Mouse (Mus musculus) hindbrain, embryonic 12.5 days (tissue): Measurements from ENCODE around the gene Il10. TPM values are rescaled to one million over a fixed set of nuclear protein-coding genes. Genes with fewer than 3 reads are reported as not detected.

Experiments used
- ATAC-seq: fragments of 200-750 bp; cut with Nextera tagmentation; 2 replicates; pipeline ENCODE4 v1.8.0; 2017; ENCODE audit warnings: moderate TSS enrichment; ENCODE audit not compliant: low FRiP score
- H3K27ac ChIP-seq: fragments of 300-500 bp; sonication (generic); 2 replicates; pipeline ENCODE4 v1.5.1; 2016; ENCODE audit warnings: mild to moderate bottlenecking
- H3K27me3 ChIP-seq: fragments of 300-500 bp; sonication (generic); 2 replicates; pipeline ENCODE4 v1.6.1; 2016; ENCODE audit warnings: mild to moderate bottlenecking
- H3K36me3 ChIP-seq: fragments of 300-500 bp; sonication (generic); 2 replicates; pipeline ENCODE4 v1.6.1; 2016; ENCODE audit warnings: mild to moderate bottlenecking
- H3K4me1 ChIP-seq: fragments of 300-500 bp; sonication (generic); 2 replicates; pipeline ENCODE4 v1.6.1; 2016
- H3K4me2 ChIP-seq: fragments of 300-500 bp; sonication (generic); replicated peaks from 2 replicates; pipeline ENCODE4 v1.6.1; 2016; ENCODE audit warnings: mild to moderate bottlenecking
- H3K4me3 ChIP-seq: fragments of 300-500 bp; sonication (generic); 2 replicates; pipeline ENCODE4 v1.5.1; 2016; ENCODE audit warnings: mild to moderate bottlenecking
- H3K9ac ChIP-seq: fragments of 300-500 bp; sonication (generic); 2 replicates; pipeline ENCODE4 v1.6.1; 2016; ENCODE audit warnings: mild to moderate bottlenecking, moderate library complexity
- H3K9me3 ChIP-seq: fragments of 300-500 bp; sonication (generic); replicated peaks from 2 replicates; pipeline ENCODE4 v1.6.1; 2016; ENCODE audit warnings: mild to moderate bottlenecking
- WGBS: fragments of 180-500 bp; shearing (Covaris S2); methylation state at CpG from one replicate; pipeline ENCODE4 v1.1.7; 2016; 5-methylcytosine and 5-hydroxymethylcytosine counted together
- polyA plus RNA-seq: library from polyadenylated mRNA; unstranded; fragments of >200 nt; fragmentation: Nextera tagmentation; extraction: Ambion mirVana; gene quantifications from 2 replicates; pipeline ENCODE4 v1.2.1, GENCODE M21; 2016

Gene Il10
- not detected in 2 replicates for polyA plus RNA-seq

GRCm38 (mm10) chr1:131019492-131020098 lies at the start of gene Il10:
Gene Il10 (plus strand): TSS chr1:131019845.
- 76% methylated on average over 8 of the region's 8 CpGs for WGBS

GRCm38 (mm10) chr1:130979455-130979854 lies 40.2 kb upstream of the Il10 start:
- no peak overlapping the region for H3K9ac ChIP-seq
- ATAC-seq: no peak
- no peaks in the 10 kb centered on the region for H3K4me1 ChIP-seq
- H3K27me3 ChIP-seq: no peaks in the 10 kb centered on the region
- H3K36me3 ChIP-seq: no peaks in the 10 kb centered on the region
- no peaks in the 10 kb centered on the region for H3K9me3 ChIP-seq
- H3K4me2 ChIP-seq: no peak overlapping the region
- no peak overlapping the region for H3K27ac ChIP-seq
- no peak overlapping the region for H3K4me3 ChIP-seq
- WGBS: 73% methylated on average over 1 of the region's 1 CpGs

More at GRCm38 (mm10) chr1:131019492-131020098, at the start of gene Il10:
- Histone ChIP-seq H3K36me3 (no peaks in the 10 kb centered on the region), H3K9me3 (no peaks in the 10 kb centered on the region), H3K9ac (no peak within 1 kb of the TSS), H3K27ac (no peak within 1 kb of the TSS), H3K27me3 (no peaks in the 10 kb centered on the region), H3K4me1 (no peaks in the 10 kb centered on the region), H3K4me3 (no peak within 1 kb of the TSS), H3K4me2 (no peak within 1 kb of the TSS)
- no peak for ATAC-seq

- no peak overlapping the region for H3K27ac ChIP-seq
- H3K27me3 ChIP-seq: no peaks in the 10 kb centered on the region
- no peaks in the 10 kb centered on the region for H3K9me3 ChIP-seq
- H3K36me3 ChIP-seq: no peaks in the 10 kb centered on the region
- no peak overlapping the region for H3K4me3 ChIP-seq
- no peaks in the 10 kb centered on the region for H3K4me1 ChIP-seq
- no peak overlapping the region for H3K9ac ChIP-seq
- H3K4me2 ChIP-seq: no peak overlapping the region
- 65% methylated on average over 7 of the region's 7 CpGs for WGBS
- no peak for ATAC-seq
These were observed 35.2 kb upstream of the Il10 start for GRCm38 (mm10) chr1:130984441-130984840.

- H3K9ac ChIP-seq: no peak overlapping the region
- no peaks in the 10 kb centered on the region for H3K4me1 ChIP-seq
- WGBS: 89% methylated on average over 5 of the region's 5 CpGs
- H3K4me3 ChIP-seq: no peak overlapping the region
- H3K9me3 ChIP-seq: no peaks in the 10 kb centered on the region
- no peaks in the 10 kb centered on the region for H3K36me3 ChIP-seq
- no peaks in the 10 kb centered on the region for H3K27me3 ChIP-seq
- no peak for ATAC-seq
- H3K27ac ChIP-seq: no peak overlapping the region
- no peak overlapping the region for H3K4me2 ChIP-seq
These were observed 32.6 kb upstream of the Il10 start for GRCm38 (mm10) chr1:130987001-130987400.

- Histone ChIP-seq H3K4me1 (no peaks in the 10 kb centered on the region), H3K9ac (no peak overlapping the region), H3K9me3 (no peaks in the 10 kb centered on the region), H3K4me2 (no peak overlapping the region), H3K27ac (no peak overlapping the region), H3K4me3 (no peak overlapping the region), H3K36me3 (no peaks in the 10 kb centered on the region), H3K27me3 (no peaks in the 10 kb centered on the region)
- ATAC-seq: no peak
These were observed 32.2 kb upstream of the Il10 start for GRCm38 (mm10) chr1:130987418-130987817.

- no peaks in the 10 kb centered on the region for H3K4me1 ChIP-seq
- WGBS: 86% methylated on average over 3 of the region's 3 CpGs
These were observed 30.3 kb upstream of the Il10 start for GRCm38 (mm10) chr1:130989331-130989730.

GRCm38 (mm10) chr1:130990448-130990847 lies 29.2 kb upstream of the Il10 start:
- Histone ChIP-seq H3K9me3 (no peaks in the 10 kb centered on the region), H3K27me3 (no peaks in the 10 kb centered on the region), H3K4me1 (no peaks in the 10 kb centered on the region), H3K27ac (no peak overlapping the region), H3K36me3 (no peaks in the 10 kb centered on the region), H3K4me3 (no peak overlapping the region), H3K9ac (no peak overlapping the region), H3K4me2 (no peak overlapping the region)
- 89% methylated on average over 1 of the region's 1 CpGs for WGBS
- no peak for ATAC-seq

More at GRCm38 (mm10) chr1:130989331-130989730, 30.3 kb upstream of the Il10 start:
- no peaks in the 10 kb centered on the region for H3K27me3 ChIP-seq
- no peak overlapping the region for H3K4me3 ChIP-seq
- no peak overlapping the region for H3K27ac ChIP-seq
- no peak for ATAC-seq
- no peaks in the 10 kb centered on the region for H3K9me3 ChIP-seq
- no peak overlapping the region for H3K9ac ChIP-seq
- no peak overlapping the region for H3K4me2 ChIP-seq
- H3K36me3 ChIP-seq: no peaks in the 10 kb centered on the region

- WGBS: 89% methylated on average over 9 of the region's 9 CpGs
These were observed 26.0 kb upstream of the Il10 start for GRCm38 (mm10) chr1:130993574-130994154.

GRCm38 (mm10) chr1:130995515-130995914 lies 24.1 kb upstream of the Il10 start:
- Histone ChIP-seq H3K4me3 (no peak overlapping the region), H3K9me3 (no peaks in the 10 kb centered on the region), H3K36me3 (no peaks in the 10 kb centered on the region), H3K27ac (no peak overlapping the region), H3K27me3 (no peaks in the 10 kb centered on the region), H3K4me2 (no peak overlapping the region), H3K9ac (no peak overlapping the region), H3K4me1 (no peaks in the 10 kb centered on the region)
- 55% methylated on average over 1 of the region's 1 CpGs for WGBS
- ATAC-seq: no peak

More at GRCm38 (mm10) chr1:130993574-130994154, 26.0 kb upstream of the Il10 start:
- Histone ChIP-seq H3K9ac (no peak overlapping the region), H3K4me3 (no peak overlapping the region), H3K4me2 (no peak overlapping the region), H3K27ac (no peak overlapping the region), H3K27me3 (no peaks in the 10 kb centered on the region), H3K36me3 (no peaks in the 10 kb centered on the region), H3K9me3 (no peaks in the 10 kb centered on the region), H3K4me1 (no peaks in the 10 kb centered on the region)
- ATAC-seq: no peak

GRCm38 (mm10) chr1:130996356-130996755 lies 23.3 kb upstream of the Il10 start:
- Histone ChIP-seq H3K36me3 (no peaks in the 10 kb centered on the region), H3K27ac (no peak overlapping the region), H3K27me3 (no peaks in the 10 kb centered on the region), H3K4me2 (no peak overlapping the region), H3K9me3 (no peaks in the 10 kb centered on the region), H3K4me3 (no peak overlapping the region), H3K9ac (no peak overlapping the region), H3K4me1 (no peaks in the 10 kb centered on the region)
- WGBS: 89% methylated on average over 10 of the region's 10 CpGs
- no peak for ATAC-seq

- Histone ChIP-seq H3K9me3 (no peaks in the 10 kb centered on the region), H3K27ac (no peak overlapping the region)
- 79% methylated on average over 4 of the region's 4 CpGs for WGBS
These were observed 22.2 kb upstream of the Il10 start for GRCm38 (mm10) chr1:130997441-130997840.

GRCm38 (mm10) chr1:130998321-130998720 lies 21.3 kb upstream of the Il10 start:
- H3K4me3 ChIP-seq: no peak overlapping the region
- H3K4me1 ChIP-seq: no peaks in the 10 kb centered on the region
- ATAC-seq: no peak
- H3K9me3 ChIP-seq: no peaks in the 10 kb centered on the region
- H3K36me3 ChIP-seq: no peaks in the 10 kb centered on the region
- H3K9ac ChIP-seq: no peak overlapping the region
- no peak overlapping the region for H3K27ac ChIP-seq
- WGBS: 93% methylated on average over 10 of the region's 10 CpGs
- H3K4me2 ChIP-seq: no peak overlapping the region
- H3K27me3 ChIP-seq: no peaks in the 10 kb centered on the region

More at GRCm38 (mm10) chr1:130997441-130997840, 22.2 kb upstream of the Il10 start:
- no peak overlapping the region for H3K9ac ChIP-seq
- no peaks in the 10 kb centered on the region for H3K4me1 ChIP-seq
- H3K27me3 ChIP-seq: no peaks in the 10 kb centered on the region
- H3K4me3 ChIP-seq: no peak overlapping the region
- no peaks in the 10 kb centered on the region for H3K36me3 ChIP-seq
- ATAC-seq: no peak
- no peak overlapping the region for H3K4me2 ChIP-seq

- WGBS: 86% methylated on average over 4 of the region's 4 CpGs
- Histone ChIP-seq H3K27me3 (no peaks in the 10 kb centered on the region), H3K36me3 (no peaks in the 10 kb centered on the region), H3K4me2 (no peak overlapping the region), H3K4me1 (no peaks in the 10 kb centered on the region), H3K4me3 (no peak overlapping the region), H3K9me3 (no peaks in the 10 kb centered on the region), H3K9ac (no peak overlapping the region), H3K27ac (no peak overlapping the region)
- ATAC-seq: no peak
These were observed 19.9 kb upstream of the Il10 start for GRCm38 (mm10) chr1:130999708-131000107.
